Mouse (Mus musculus) gastrocnemius, postnatal 25 days (tissue): ENCODE measurements around the gene Vmp1. TPM values are rescaled to one million over a fixed set of nuclear protein-coding genes. Genes with fewer than 3 reads are reported as not detected.

Experiments used
- DNase-seq: peaks from one replicate; pipeline ENCODE4 v3.0.0; 2022
- total RNA-seq, 2 experiments: library from RNA; stranded (reverse); gene quantifications; 1 replicate in 1 of 2; 2 replicates in 1 of 2; pipeline ENCODE4 v1.2.3; 2021

Vmp1 gene
- total RNA-seq, 2 experiments from 2014 or later: 83.0 to 89.8 TPM

DNA sequence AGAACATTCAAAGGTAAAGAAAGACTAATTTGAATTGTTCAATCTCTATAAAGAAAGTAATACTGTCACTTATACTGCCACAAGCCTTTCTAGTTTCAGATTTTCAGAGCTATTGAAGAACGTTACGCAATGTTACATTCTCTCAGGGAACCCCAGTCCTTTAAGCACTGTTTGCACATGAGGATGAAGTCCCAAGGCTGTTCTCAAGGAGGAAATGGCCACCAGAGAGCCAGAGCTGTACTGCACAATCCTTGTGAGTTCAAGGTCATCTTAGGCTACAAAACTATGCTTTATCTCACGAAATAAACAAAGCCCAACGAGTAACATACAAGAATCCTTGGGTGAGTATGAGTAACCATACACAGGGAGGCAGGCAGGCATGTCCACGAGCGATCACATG, 49.2 kb downstream of the Vmp1 start:
- DNase-seq: no peak

GRCm38 (mm10) chr11:86629941-86630340, 53.7 kb downstream of the Vmp1 start:
- no peak for DNase-seq

DNA sequence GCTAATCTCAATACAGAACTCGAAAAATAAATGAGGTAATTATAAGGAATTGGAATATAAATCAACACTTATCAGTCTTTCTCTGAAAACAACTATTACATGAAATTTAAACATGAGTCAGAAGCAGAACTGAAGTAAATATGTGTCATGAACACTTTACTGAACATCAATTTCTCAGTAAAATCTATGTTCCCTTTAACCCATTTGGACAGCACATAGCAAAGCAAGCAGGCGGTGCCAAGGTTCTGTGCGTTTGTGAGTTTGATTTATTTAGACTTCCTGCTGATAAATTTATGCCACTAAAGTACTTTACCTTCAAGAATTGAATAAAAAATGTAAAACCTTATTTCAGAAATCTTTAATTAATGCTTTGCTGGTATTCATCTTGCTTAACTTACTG, 54.2 kb downstream of the Vmp1 start:
- no peak for DNase-seq

- DNase-seq: no peak
These were observed 55.2 kb downstream of the Vmp1 start for GRCm38 (mm10) chr11:86628448-86628847.

DNA sequence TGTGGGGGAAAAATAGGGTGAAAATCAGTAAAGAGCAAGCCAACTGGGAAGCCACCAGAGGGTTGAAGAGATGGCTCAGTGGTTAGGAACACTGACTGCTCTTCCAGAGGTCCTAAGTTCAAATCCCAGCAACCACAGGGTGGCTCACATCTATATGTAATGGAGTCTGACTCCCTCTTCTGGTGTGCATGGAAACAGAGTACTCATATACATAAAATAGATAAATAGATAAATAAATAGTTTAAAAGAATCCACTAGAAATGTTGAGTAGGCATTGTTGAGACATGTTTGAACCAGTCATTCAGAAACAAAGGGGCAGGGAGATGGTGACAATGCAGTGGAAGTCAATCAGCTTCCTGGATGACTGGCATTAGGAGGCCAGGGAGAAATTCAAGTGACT, 56.0 kb downstream of the Vmp1 start:
- no peak for DNase-seq

DNA sequence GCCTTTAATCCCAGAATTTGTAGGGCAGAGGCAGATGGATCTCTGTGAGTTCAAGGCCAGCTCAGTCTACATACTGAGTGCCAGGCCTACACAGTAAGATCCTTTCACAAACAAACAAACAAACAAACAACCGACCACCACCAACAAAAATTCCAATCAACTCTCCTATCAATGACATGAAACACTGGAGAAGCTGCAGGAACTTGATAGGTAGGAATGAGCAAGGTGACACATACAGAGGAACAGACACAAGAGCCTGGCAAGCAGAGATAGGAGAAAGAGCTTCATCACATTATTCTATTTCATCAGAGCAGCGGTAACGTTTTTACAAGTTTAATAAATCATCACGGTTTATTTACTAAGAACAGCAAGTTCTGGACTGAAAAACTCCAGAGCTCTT, 56.9 kb downstream of the Vmp1 start:
- DNase-seq: no peak

DNA sequence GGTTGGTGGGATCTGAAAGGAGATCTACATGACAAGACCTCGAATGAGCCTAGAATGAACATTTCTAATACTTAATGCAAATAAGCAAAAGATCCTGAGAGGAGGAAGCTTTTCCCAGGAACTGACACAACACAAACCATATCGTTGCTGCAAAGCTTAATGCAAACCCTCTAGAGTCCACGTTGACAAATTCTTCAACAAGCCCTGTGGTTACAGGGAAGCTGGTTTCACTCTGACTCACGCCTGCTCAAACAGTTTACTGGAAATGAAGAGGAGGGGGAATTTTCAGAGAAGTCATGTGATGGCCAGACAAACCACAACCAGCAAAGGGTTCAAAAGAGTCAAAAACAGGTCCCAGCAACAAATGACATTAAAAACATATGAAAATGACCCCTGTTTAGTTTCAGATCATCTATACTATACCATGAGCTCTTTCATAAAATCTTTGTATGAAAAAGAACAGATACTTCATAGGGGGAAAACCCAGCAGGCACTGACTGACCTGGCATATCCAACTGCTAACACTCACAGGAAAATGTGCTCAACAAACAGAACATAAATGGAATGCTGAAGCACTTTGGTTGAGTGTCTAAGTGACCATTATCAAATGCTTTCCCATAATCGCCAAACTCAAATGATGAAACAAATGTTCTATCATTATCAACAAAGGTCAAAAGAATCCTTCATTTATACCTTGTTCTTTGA, 59.2 kb downstream of the Vmp1 start:
- no peak for DNase-seq

GRCm38 (mm10) chr11:86623402-86624010, 60.1 kb downstream of the Vmp1 start:
- no peak for DNase-seq

- DNase-seq: no peak
These were observed 61.3 kb downstream of the Vmp1 start for GRCm38 (mm10) chr11:86622191-86622912.

DNA sequence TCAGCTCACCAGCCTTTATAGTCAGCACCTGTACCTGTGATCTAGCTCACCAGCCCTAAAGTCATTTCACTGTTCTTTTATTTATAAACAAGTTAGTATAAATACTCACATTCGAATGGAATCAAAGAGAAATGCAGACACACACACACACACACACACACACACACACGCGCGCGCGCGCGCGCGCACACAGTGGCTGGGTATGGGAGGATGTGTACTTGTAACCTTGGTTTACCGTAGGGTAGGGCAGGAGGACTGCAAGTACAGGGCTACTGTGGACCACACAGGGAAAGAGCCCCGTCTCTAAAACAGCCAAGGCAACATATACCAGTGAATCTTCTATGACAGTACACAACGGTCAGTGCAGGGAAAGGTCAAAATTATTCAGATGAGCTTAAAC, 62.5 kb downstream of the Vmp1 start:
- no peak for DNase-seq

DNA sequence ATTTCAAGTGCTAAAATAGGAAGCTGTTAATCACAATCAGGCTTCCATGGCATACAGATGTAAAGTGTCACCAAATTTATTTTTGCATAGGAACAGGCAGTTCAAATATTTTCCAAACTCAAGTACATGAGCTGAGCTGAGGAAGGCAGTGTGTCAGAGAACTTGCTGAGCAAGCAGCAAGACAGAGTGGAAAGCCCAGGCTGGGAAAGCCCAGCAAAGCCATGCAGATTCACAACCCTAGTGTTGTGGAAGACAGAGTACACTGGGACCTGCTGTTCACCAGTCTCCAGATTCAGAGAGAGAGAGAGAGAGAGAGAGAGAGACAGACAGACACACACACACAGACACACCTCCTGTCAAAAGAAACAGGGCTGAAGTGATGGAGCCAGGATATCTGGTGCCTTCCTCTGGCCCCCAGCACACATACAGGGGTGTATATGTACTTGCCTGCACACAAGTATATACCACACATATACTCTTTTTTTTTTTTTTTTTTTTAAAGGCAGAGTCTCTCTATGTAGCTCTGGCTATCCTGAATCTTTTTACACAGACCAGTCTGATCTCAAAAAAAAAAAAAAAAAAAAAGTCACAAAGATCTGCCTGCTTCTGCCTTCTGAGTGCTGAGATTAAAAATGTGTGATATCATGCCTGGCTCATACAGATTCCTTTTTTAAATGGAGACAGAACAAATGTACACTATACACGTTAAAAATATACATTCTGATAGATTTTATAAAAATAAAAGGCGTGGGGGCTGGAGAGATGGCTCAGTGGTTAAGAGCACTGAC, 64.9 kb downstream of the Vmp1 start:
- DNase-seq: no peak

DNA sequence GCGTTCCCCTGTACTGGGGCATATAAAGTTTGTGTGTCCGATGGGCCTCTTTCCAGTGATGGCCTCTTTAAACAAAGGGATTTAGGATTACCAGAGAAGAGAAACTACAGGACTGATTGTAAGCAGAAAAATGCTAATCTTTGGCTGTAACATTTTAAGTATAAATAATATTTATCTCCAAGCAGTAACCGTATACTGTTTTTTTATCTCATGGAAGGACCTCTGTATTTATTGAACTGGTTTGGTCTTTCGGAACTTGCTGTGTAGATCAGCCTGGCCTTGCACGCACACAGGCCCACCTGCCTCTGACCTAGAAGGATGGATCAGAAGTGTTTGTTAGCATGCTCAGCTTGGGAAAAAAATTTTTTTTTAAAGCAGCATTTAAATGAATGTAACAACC, 69.0 kb downstream of the Vmp1 start:
- no peak for DNase-seq

- no peak for DNase-seq
These were observed 69.5 kb downstream of the Vmp1 start for GRCm38 (mm10) chr11:86614056-86614530.

DNA sequence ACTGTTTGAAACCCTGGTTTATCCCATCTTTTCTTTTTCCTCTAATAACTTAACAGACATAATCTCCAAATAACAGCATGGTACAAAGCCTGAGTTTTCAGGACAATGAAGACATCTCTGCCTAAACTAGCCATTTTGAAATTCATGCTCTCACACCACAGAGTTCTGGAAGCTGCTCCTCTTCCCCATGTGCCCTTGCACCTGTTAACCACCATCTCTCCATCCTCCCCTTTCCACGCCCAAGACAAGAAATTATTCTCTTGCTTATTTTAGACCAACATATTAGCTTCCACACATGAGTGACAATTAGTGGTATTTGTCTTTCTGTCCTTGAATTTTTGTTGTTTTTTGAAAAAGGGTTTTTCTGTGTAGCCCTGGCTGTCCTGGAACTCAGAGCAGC, 71.6 kb downstream of the Vmp1 start:
- DNase-seq: no peak

- DNase-seq: no peak
These were observed 73.4 kb downstream of the Vmp1 start for GRCm38 (mm10) chr11:86610239-86610638.

GRCm38 (mm10) chr11:86607808-86608350, 75.8 kb downstream of the Vmp1 start:
- DNase-seq: no peak

GRCm38 (mm10) chr11:86606621-86607339, 76.9 kb downstream of the Vmp1 start:
- DNase-seq: no peak

DNA sequence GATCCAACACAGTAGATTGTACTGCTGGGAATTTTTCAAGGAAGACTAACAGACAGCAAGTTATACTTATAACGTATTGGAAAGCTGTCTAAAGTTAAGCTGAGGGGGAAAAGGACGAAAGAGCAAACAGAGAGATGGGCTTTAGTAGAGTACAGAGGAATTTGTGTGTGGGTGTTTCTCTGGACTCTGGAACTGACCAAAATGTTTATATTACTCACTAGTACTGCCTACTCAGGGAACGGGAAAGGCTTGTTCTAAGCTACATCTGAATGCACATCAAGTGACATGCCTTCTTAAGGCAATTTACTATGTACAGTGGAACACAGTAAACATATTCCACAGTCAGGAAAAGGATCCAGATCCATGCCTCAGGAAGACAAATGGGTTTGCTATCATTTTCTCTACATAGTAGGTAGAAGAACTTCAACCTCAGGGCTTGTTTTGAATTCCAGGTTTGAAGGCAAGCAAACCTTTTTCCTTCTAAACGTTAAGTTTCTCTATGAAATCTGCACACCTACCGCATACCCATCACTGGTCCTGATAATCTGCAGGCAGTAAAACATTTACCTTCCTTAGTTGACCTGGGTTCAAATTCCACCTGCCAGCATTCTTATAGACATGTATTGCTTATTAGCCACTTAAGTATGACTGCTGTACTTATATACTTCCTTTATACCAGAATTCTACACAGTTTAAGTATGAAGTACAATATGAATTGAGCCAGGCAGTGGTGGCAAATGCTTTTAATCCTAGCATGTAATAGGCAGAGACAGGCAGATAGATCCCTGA, 78.7 kb downstream of the Vmp1 start:
- no peak for DNase-seq

DNA sequence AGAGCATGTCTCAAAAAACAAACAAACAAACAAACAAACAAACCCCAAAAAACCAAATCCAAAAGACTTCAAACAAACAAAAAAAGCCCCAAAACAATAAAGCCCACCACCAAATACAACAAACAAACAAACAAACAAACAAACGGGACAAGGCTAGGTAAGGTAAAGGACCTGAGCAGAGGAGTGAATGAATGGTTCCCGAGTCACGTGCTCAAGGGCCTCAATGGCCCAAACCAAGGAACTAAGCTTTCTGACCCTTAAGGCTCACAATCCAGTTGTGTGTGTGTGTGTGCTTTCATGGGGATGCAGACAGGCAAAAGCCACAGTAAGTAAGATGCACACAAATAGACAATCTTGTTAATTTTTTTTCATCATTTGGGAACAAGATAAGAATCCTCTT, 79.3 kb downstream of the Vmp1 start:
- no peak for DNase-seq

- DNase-seq: no peak
These were observed 79.9 kb downstream of the Vmp1 start for GRCm38 (mm10) chr11:86603719-86604118.

GRCm38 (mm10) chr11:86602116-86602515, 81.5 kb downstream of the Vmp1 start:
- DNase-seq: no peak
